Mouse (Mus musculus): ENCODE measurements around the gene Olfr46.
"Not testable (repeated sequence)": the region's sequence is repeated elsewhere in the genome, so short reads cannot be mapped to it uniquely, and the experiment has no call there.

Olfr46 gene

GRCm38 (mm10) chr7:140600969-140601368, at the start of gene Olfr46:
Olfr46 (plus strand) TSS chr7:140601269.
- DNase-seq (ENCODE audit: low spot score in 2 of 2), result not testable (repeated sequence)

- no peak for DNase-seq (ENCODE audit: low spot score in 2 of 2)
Observed at GRCm38 (mm10) chr7:140567586-140567985, 33.5 kb upstream of the Olfr46 start, which contains the start of gene Olfr538. Olfr538 (plus strand) TSS chr7:140567886.

GRCm38 (mm10) chr7:140628670-140629069, 27.6 kb downstream of the Olfr46 start, which contains the start of gene Olfr61:
Olfr61 (plus strand) TSS chr7:140628970.
- DNase-seq (ENCODE audit: low spot score in 2 of 2), result not testable (repeated sequence)

GRCm38 (mm10) chr7:140630559-140630958, 29.5 kb downstream of the Olfr46 start:
- no peak for DNase-seq (ENCODE audit: low spot score in 2 of 2)

- DNase-seq (ENCODE audit: low spot score in 2 of 2), result no peak
Observed at GRCm38 (mm10) chr7:140646152-140646551, 45.1 kb downstream of the Olfr46 start, which contains the start of gene Olfr53. Olfr53 (plus strand) TSS chr7:140646452.

GRCm38 (mm10) chr7:140659630-140660029, 58.6 kb downstream of the Olfr46 start, which contains the start of gene Olfr539:
Olfr539 (plus strand) TSS chr7:140659930.
- no peak for DNase-seq (ENCODE audit: low spot score in 2 of 2)
